Mouse (Mus musculus): ENCODE measurements at regions not wholly inside any gene's neighbourhood (a gene's known extent, or its start where the extent isn't known, plus 50 kb on each side); places are given as distances from the start of the nearest gene placed in this dataset.

- TF ChIP-seq POLR2A (IDR thresholded peaks at IDR 0.05; ENCODE audit: control insufficient read depth in 1 of 2, insufficient read depth in 1 of 2, low read depth in 1 of 2, low read length in 2 of 2, poor library complexity in 1 of 2), result no peak
- TF ChIP-seq ZC3H11A (IDR thresholded peaks at IDR 0.05; ENCODE audit: low read depth, low read length), result no peak
- TF ChIP-seq GABPA (IDR thresholded peaks at IDR 0.05; ENCODE audit: low read depth, low read length), result no peak
- TF ChIP-seq MAX (IDR thresholded peaks at IDR 0.05; ENCODE audit: low read length), result no peak
- TF ChIP-seq CTCF (IDR thresholded peaks at IDR 0.05 in 2 of 3, conservative IDR thresholded peaks at IDR 0.05 in 1 of 3; ENCODE audit: control insufficient read depth in 1 of 3, insufficient read depth in 1 of 3, low read depth in 2 of 3, low read length in 3 of 3, poor library complexity in 1 of 3, severe bottlenecking in 1 of 3), result no peak
- no peak for TF ChIP-seq NRF1 (IDR thresholded peaks at IDR 0.05; ENCODE audit: insufficient read depth, low read depth, low read length, poor library complexity, severe bottlenecking)
- no peak for TF ChIP-seq EP300 (IDR thresholded peaks at IDR 0.05; ENCODE audit: low read depth in 1 of 2, low read length in 2 of 2)
- TF ChIP-seq SIN3A (IDR thresholded peaks at IDR 0.05; ENCODE audit: low read length), result no peak
- TF ChIP-seq CHD2 (IDR thresholded peaks at IDR 0.05; ENCODE audit: low read length), result no peak
Measured at GRCm38 (mm10) chr2:79048777-79049537, 181.0 kb downstream of the Ube2e3 start.

All from MEL (cell line).